Mouse (Mus musculus): ENCODE measurements at regions not wholly inside any gene's neighbourhood (a gene's known extent, or its start where the extent isn't known, plus 50 kb on each side); places are given as distances from the start of the nearest gene placed in this dataset.

DNA sequence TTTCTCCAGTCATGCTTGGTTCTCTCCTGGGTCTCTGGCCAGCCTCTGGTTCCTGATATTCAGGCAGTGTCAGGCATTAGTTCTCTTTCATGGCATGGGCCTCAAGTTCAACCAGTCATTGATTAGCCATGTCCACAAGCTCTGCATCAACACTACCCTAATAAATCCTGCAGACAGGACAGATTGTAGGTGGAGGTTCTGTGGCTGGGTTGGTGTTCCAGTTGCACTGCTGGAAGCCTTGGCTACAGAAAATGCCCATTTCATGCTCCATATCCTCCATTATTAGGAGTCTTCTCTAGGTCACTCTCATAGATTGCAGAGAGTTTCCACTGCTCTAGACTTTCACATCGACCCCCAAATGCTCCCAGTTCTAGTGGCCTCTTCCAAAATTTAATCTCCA, 757.4 kb downstream of the Utrn start:
- 68% methylated on average over 1 of the region's 1 CpGs for WGBS
- TF ChIP-seq POLR2A (IDR thresholded peaks at IDR 0.05; ENCODE audit: extremely low read depth, insufficient read depth, low read length) (no peak), CTCF (IDR thresholded peaks at IDR 0.05; ENCODE audit: low read depth, low read length) (no peak)
- Histone ChIP-seq H3K27ac (replicated peaks; ENCODE audit: insufficient read depth, low read depth, low read length) (no peak overlapping the region), H3K4me1 (ENCODE audit: control insufficient read depth, insufficient read depth, low read length) (no peaks in the 10 kb centered on the region), H3K9ac (ENCODE audit: low read depth, low read length) (no peak overlapping the region), H3K27me3 (ENCODE audit: control insufficient read depth, insufficient read depth, low read length) (no peaks in the 10 kb centered on the region), H3K36me3 (ENCODE audit: control insufficient read depth, insufficient read depth, low read length) (no peaks in the 10 kb centered on the region), H3K4me3 (ENCODE audit: insufficient read depth, low read depth, low read length) (no peak overlapping the region), H3K79me2 (ENCODE audit: control insufficient read depth, insufficient read depth, low read length) (no peaks in the 10 kb centered on the region)
- DNase-seq (ENCODE audit: extremely low read depth, low read depth, low spot score) = no peak

DNA sequence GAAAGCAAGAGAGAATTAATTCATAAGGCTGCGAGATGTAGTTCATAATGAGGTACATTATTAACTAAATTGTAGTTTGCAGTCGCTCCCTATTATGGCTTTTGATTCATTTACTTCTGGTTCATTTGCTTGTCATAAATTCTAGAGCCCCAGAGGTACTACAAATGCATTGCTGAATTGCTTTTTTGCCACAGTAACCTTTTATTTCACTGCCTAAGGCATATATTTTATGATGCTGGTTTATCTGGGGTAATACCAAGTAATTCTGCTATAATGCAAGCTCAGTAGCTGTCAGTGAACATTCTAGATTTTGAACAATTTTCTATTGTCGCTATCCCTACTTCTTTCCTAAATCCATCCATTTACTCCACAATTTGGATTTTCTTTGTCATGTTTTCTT, 753.4 kb downstream of the Utrn start:
- WGBS = 80% methylated on average over 3 of the region's 3 CpGs
- DNase-seq (ENCODE audit: extremely low read depth, low read depth, low spot score) = no peak

DNA sequence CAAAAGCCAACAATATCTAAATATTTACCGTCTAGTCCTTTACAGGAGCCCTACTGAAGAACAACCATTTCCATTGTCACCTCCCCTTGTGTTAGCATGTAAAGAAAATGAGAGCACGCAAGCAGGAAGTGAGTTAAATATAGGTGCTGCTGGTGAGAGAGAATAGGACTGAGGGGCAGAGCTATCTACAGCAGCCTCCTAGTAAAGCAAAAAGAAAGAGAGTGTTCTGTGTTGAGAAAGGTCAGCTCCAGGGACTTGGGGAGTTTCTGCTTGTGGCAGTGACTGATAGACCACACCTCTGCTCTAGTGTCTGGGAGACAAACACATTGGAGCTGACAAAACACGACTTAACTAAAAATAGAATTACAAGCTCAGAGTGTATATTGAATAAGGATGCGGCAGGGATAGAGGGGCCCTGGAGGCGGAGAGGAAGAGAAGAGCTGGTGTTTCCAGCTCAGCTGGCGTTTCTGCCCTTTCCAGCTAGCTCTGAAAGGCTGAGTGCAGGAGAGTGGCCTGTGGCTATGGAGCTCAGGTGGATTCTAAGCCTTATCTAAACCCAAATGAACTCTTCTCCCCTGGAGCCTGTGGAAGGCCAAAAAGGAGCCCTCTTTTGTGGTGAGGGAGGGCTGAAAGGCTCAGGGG, 752.4 kb downstream of the Utrn start:
- Histone ChIP-seq H3K36me3 (ENCODE audit: control insufficient read depth, insufficient read depth, low read length) (no peaks in the 10 kb centered on the region), H3K4me1 (ENCODE audit: control insufficient read depth, insufficient read depth, low read length) (no peaks in the 10 kb centered on the region), H3K27me3 (ENCODE audit: control insufficient read depth, insufficient read depth, low read length) (no peaks in the 10 kb centered on the region), H3K79me2 (ENCODE audit: control insufficient read depth, insufficient read depth, low read length) (no peaks in the 10 kb centered on the region), H3K9ac (ENCODE audit: low read depth, low read length) (no peak overlapping the region), H3K27ac (replicated peaks; ENCODE audit: insufficient read depth, low read depth, low read length) (no peak overlapping the region), H3K4me3 (ENCODE audit: insufficient read depth, low read depth, low read length) (no peak overlapping the region)
- TF ChIP-seq POLR2A (IDR thresholded peaks at IDR 0.05; ENCODE audit: extremely low read depth, insufficient read depth, low read length) = no peak
- 69% methylated on average over 6 of the region's 6 CpGs for WGBS
- no peak for DNase-seq (ENCODE audit: extremely low read depth, low read depth, low spot score)

More for the DNA sequence above, 753.4 kb downstream of the Utrn start:
- no peak overlapping the region for H3K27ac ChIP-seq (replicated peaks; ENCODE audit: insufficient read depth, low read depth, low read length)
- H3K9ac ChIP-seq (ENCODE audit: low read depth, low read length) = no peak overlapping the region
- H3K4me1 ChIP-seq (ENCODE audit: control insufficient read depth, insufficient read depth, low read length) = no peaks in the 10 kb centered on the region
- H3K79me2 ChIP-seq (ENCODE audit: control insufficient read depth, insufficient read depth, low read length) = no peaks in the 10 kb centered on the region
- H3K27me3 ChIP-seq (ENCODE audit: control insufficient read depth, insufficient read depth, low read length) = no peaks in the 10 kb centered on the region
- TF ChIP-seq POLR2A (IDR thresholded peaks at IDR 0.05; ENCODE audit: extremely low read depth, insufficient read depth, low read length) (no peak), CTCF (IDR thresholded peaks at IDR 0.05; ENCODE audit: low read depth, low read length) (no peak)
- H3K4me3 ChIP-seq (ENCODE audit: insufficient read depth, low read depth, low read length) = no peak overlapping the region
- H3K36me3 ChIP-seq (ENCODE audit: control insufficient read depth, insufficient read depth, low read length) = no peaks in the 10 kb centered on the region

DNA sequence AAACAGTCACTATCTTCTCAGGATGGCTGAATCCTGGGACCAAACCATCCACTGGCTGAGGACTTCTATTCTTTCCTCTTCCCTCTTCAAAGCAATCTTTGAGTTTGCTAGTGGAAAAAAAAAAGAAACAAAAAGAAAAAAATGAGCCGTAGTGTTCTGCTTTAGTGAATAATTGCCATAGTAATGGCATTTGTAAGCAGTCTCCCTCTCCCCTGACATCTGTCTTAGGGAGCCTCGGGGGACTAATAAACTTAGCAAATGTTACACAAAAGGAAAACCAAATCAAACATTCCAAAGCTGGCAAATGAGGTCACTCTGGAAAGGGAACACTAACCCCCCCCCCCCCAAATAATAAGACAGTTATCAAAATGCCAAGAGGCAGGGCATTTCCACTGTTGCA, 744.9 kb downstream of the Utrn start:
- H3K9ac ChIP-seq (ENCODE audit: low read depth, low read length) = no peak overlapping the region
- H3K27me3 ChIP-seq (ENCODE audit: control insufficient read depth, insufficient read depth, low read length) = no peaks in the 10 kb centered on the region
- WGBS = 71% methylated on average over 2 of the region's 2 CpGs
- no peaks in the 10 kb centered on the region for H3K79me2 ChIP-seq (ENCODE audit: control insufficient read depth, insufficient read depth, low read length)
- H3K4me3 ChIP-seq (ENCODE audit: insufficient read depth, low read depth, low read length) = no peak overlapping the region
- TF ChIP-seq POLR2A (IDR thresholded peaks at IDR 0.05; ENCODE audit: extremely low read depth, insufficient read depth, low read length) = no peak
- TF ChIP-seq CTCF (IDR thresholded peaks at IDR 0.05; ENCODE audit: low read depth, low read length) = no peak
- H3K27ac ChIP-seq (replicated peaks; ENCODE audit: insufficient read depth, low read depth, low read length) = no peak overlapping the region
- DNase-seq (ENCODE audit: extremely low read depth, low read depth, low spot score) = no peak
- H3K36me3 ChIP-seq (ENCODE audit: control insufficient read depth, insufficient read depth, low read length) = no peaks in the 10 kb centered on the region
- H3K4me1 ChIP-seq (ENCODE audit: control insufficient read depth, insufficient read depth, low read length) = no peaks in the 10 kb centered on the region

DNA sequence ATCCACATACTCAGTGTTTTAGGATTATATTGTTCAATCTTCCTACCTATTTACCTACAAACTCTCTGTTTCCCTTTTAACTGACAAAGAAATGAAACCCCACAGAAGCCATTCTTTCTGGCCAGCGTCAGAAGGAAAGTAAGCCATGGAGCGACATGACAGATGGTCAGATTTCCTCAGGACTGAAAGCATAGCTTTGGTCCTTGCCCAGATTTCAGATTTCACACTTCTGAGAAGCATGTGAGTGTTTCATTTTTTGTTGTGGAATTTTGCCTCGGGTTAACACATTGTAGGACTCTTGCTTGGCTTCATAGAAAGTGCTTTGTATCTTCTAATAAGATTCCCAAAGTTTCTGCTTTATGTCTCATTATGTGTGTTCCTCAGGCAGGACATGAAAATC, 739.7 kb downstream of the Utrn start:
- H3K79me2 ChIP-seq (ENCODE audit: control insufficient read depth, insufficient read depth, low read length) = no peaks in the 10 kb centered on the region
- no peaks in the 10 kb centered on the region for H3K4me1 ChIP-seq (ENCODE audit: control insufficient read depth, insufficient read depth, low read length)
- no peak overlapping the region for H3K27ac ChIP-seq (replicated peaks; ENCODE audit: insufficient read depth, low read depth, low read length)
- TF ChIP-seq CTCF (IDR thresholded peaks at IDR 0.05; ENCODE audit: low read depth, low read length) (no peak), POLR2A (IDR thresholded peaks at IDR 0.05; ENCODE audit: extremely low read depth, insufficient read depth, low read length) (no peak)
- no peaks in the 10 kb centered on the region for H3K27me3 ChIP-seq (ENCODE audit: control insufficient read depth, insufficient read depth, low read length)
- 72% methylated on average over 3 of the region's 3 CpGs for WGBS
- no peaks in the 10 kb centered on the region for H3K36me3 ChIP-seq (ENCODE audit: control insufficient read depth, insufficient read depth, low read length)
- H3K4me3 ChIP-seq (ENCODE audit: insufficient read depth, low read depth, low read length) = no peak overlapping the region
- no peak for DNase-seq (ENCODE audit: extremely low read depth, low read depth, low spot score)
- H3K9ac ChIP-seq (ENCODE audit: low read depth, low read length) = no peak overlapping the region

DNA sequence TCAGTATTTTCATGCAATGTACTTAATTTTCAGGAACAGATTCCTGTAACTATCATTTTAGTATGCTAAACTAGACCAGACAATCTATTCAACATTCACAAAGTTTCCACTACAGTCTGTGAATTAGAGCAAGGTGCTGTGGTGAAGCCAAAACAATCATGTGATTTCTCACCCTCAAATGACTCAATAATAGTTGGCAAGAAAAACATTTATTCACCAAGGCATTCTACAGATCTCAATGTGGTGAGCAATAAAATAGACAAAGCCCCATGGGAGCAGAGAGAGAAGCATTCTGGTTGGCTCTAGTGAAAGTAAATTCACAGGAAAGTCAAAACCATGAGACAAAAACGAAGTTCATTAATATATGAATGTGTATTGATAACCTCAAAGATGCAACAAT, 724.5 kb downstream of the Utrn start:
- Histone ChIP-seq H3K4me3 (ENCODE audit: insufficient read depth, low read depth, low read length) (no peak overlapping the region), H3K27me3 (ENCODE audit: control insufficient read depth, insufficient read depth, low read length) (no peaks in the 10 kb centered on the region), H3K4me1 (ENCODE audit: control insufficient read depth, insufficient read depth, low read length) (no peaks in the 10 kb centered on the region), H3K27ac (replicated peaks; ENCODE audit: insufficient read depth, low read depth, low read length) (no peak overlapping the region), H3K79me2 (ENCODE audit: control insufficient read depth, insufficient read depth, low read length) (no peaks in the 10 kb centered on the region), H3K36me3 (ENCODE audit: control insufficient read depth, insufficient read depth, low read length) (no peaks in the 10 kb centered on the region), H3K9ac (ENCODE audit: low read depth, low read length) (no peak overlapping the region)
- 44% methylated on average over 1 of the region's 1 CpGs for WGBS
- DNase-seq (ENCODE audit: extremely low read depth, low read depth, low spot score) = no peak
- TF ChIP-seq CTCF (IDR thresholded peaks at IDR 0.05; ENCODE audit: low read depth, low read length) (no peak), POLR2A (IDR thresholded peaks at IDR 0.05; ENCODE audit: extremely low read depth, insufficient read depth, low read length) (no peak)
